Comparison of ENCODE assay signal across 19 mouse cellular contexts in the genomic region with DNA sequence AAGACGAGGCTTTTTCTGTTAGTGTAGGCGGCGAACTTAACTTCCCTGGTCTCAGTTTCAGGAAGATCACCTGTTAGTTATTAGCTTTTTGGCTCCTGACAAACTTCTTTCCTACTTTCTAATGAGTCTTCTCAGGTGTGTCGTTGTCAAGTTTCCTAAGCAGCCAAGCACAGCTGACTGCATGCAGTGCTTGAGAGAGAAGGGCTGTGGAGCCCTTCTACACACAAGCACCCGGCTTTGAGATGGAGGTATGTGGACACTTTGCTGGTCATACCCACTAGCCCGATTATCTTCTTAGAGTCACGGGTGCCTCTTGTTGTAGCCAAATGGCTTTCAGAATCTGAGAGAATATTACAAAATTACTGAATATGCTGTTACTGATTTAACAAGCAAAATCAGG.
"Had no signal": no experiment of that assay in that cellular context is flagged by ENCODE, and none has a peak within 500 bp of the region (broad histone marks: within the 10 kb centered on the region; RNA-seq: fewer than 3 reads in every experiment).

No protein-coding gene starts in this region.

- H3K27me3 ChIP-seq: kidney, embryonic 15.5 days; limb, embryonic 12.5 days; limb, embryonic 15.5 days; midbrain, embryonic 12.5 days; midbrain, embryonic 15.5 days; neural tube, embryonic 12.5 days; neural tube, embryonic 15.5 days had no signal

- H3K4me1 ChIP-seq: midbrain, embryonic 12.5 days; midbrain, embryonic 15.5 days had no signal

- DNase-seq: kidney, adult 8-10 months; kidney, postnatal 10 days; kidney, postnatal 36 days; layer of hippocampus, postnatal 36 days; left cerebral cortex, postnatal 4 days; liver, postnatal 0 days; lung, embryonic 14.5 days; right cerebral cortex, adult 18-20 months; right cerebral cortex, postnatal 14 days; right cerebral cortex, postnatal 4 days had no signal

- H3K4me3 ChIP-seq: kidney, embryonic 15.5 days; limb, embryonic 12.5 days; limb, embryonic 15.5 days; midbrain, embryonic 12.5 days; midbrain, embryonic 15.5 days; neural tube, embryonic 12.5 days; neural tube, embryonic 15.5 days had no signal

- H3K27ac ChIP-seq: kidney, embryonic 15.5 days; limb, embryonic 12.5 days; limb, embryonic 15.5 days; liver, embryonic 14.5 days; macrophage; midbrain, embryonic 12.5 days; midbrain, embryonic 15.5 days; neural tube, embryonic 12.5 days; neural tube, embryonic 15.5 days had no signal

- H3K36me3 ChIP-seq: kidney, embryonic 15.5 days; limb, embryonic 12.5 days; limb, embryonic 15.5 days; midbrain, embryonic 12.5 days; midbrain, embryonic 15.5 days; neural tube, embryonic 12.5 days; neural tube, embryonic 15.5 days had no signal
